Mouse (Mus musculus): Measurements from ENCODE around the gene Phlda1. TPM values are rescaled to one million over a fixed set of nuclear protein-coding genes. Genes with fewer than 3 reads are reported as not detected.

Phlda1 gene
- polyA plus RNA-seq (2014; fragmentation: Nextera tagmentation; extraction: Ambion mirVana) = 15.8 and 16.1 TPM in 2 replicates

GRCm38 (mm10) chr10:111506101-111506925 is at the start of gene Phlda1:
TSS of gene Phlda1 (plus strand) at chr10:111506286.
- Histone ChIP-seq H3K27ac (ENCODE audit: low read depth, low read length) (peak within 1 kb of the TSS; percentile 79), H3K4me1 (replicated peaks; ENCODE audit: control insufficient read depth, insufficient read depth, low read length) (peaks cover 6% of the 10 kb centered on the region), H3K36me3 (ENCODE audit: control insufficient read depth, insufficient read depth, low read length) (no peaks in the 10 kb centered on the region), H3K9ac (ENCODE audit: low read depth, low read length) (peak within 1 kb of the TSS; percentile 70), H3K4me2 (peak within 1 kb of the TSS; percentile 94), H3K27me3 (replicated peaks; ENCODE audit: control insufficient read depth, insufficient read depth, low read length) (no peaks in the 10 kb centered on the region), H3K4me3 (ENCODE audit: low read depth, low read length) (peak within 1 kb of the TSS; percentile 75), H3K9me3 (ENCODE audit: control insufficient read depth, low read length) (no peaks in the 10 kb centered on the region)
- ATAC-seq (replicated peaks; ENCODE audit: low FRiP score) = peak; percentile 89
- peak; percentile 96 for DNase-seq (ENCODE audit: low spot score)
- under 1% methylated on average over 83 of the region's 94 CpGs for WGBS

GRCm38 (mm10) chr10:111458088-111458487 is 48.0 kb upstream of the Phlda1 start:
- H3K27ac ChIP-seq (ENCODE audit: low read depth, low read length) = no peak overlapping the region
- no peak overlapping the region for H3K9ac ChIP-seq (ENCODE audit: low read depth, low read length)
- 75% methylated on average over 7 of the region's 7 CpGs for WGBS
- ATAC-seq (replicated peaks; ENCODE audit: low FRiP score) (no peak), DNase-seq (ENCODE audit: low spot score) (no peak)
- no peaks in the 10 kb centered on the region for H3K36me3 ChIP-seq (ENCODE audit: control insufficient read depth, insufficient read depth, low read length)
- H3K4me2 ChIP-seq = no peak overlapping the region
- H3K27me3 ChIP-seq (replicated peaks; ENCODE audit: control insufficient read depth, insufficient read depth, low read length) = no peaks in the 10 kb centered on the region
- H3K9me3 ChIP-seq (ENCODE audit: control insufficient read depth, low read length) = no peaks in the 10 kb centered on the region
- no peak overlapping the region for H3K4me3 ChIP-seq (ENCODE audit: low read depth, low read length)
- H3K4me1 ChIP-seq (replicated peaks; ENCODE audit: control insufficient read depth, insufficient read depth, low read length) = no peaks in the 10 kb centered on the region

- Histone ChIP-seq H3K27ac (ENCODE audit: low read depth, low read length) (no peak overlapping the region), H3K4me3 (ENCODE audit: low read depth, low read length) (no peak overlapping the region), H3K9ac (ENCODE audit: low read depth, low read length) (no peak overlapping the region), H3K27me3 (replicated peaks; ENCODE audit: control insufficient read depth, insufficient read depth, low read length) (no peaks in the 10 kb centered on the region), H3K4me2 (no peak overlapping the region), H3K4me1 (replicated peaks; ENCODE audit: control insufficient read depth, insufficient read depth, low read length) (no peaks in the 10 kb centered on the region), H3K36me3 (ENCODE audit: control insufficient read depth, insufficient read depth, low read length) (no peaks in the 10 kb centered on the region), H3K9me3 (ENCODE audit: control insufficient read depth, low read length) (no peaks in the 10 kb centered on the region)
- WGBS = 84% methylated on average over 9 of the region's 9 CpGs
- DNase-seq (ENCODE audit: low spot score) (no peak), ATAC-seq (replicated peaks; ENCODE audit: low FRiP score) (no peak)
These were observed 47.0 kb upstream of the Phlda1 start for GRCm38 (mm10) chr10:111459040-111459439.

- H3K4me2 ChIP-seq = no peak overlapping the region
- WGBS = 90% methylated on average over 3 of the region's 3 CpGs
These were observed 46.2 kb upstream of the Phlda1 start for GRCm38 (mm10) chr10:111459874-111460273.

GRCm38 (mm10) chr10:111460381-111460780 is 45.7 kb upstream of the Phlda1 start:
- 38% methylated on average over 4 of the region's 4 CpGs for WGBS
- Histone ChIP-seq H3K4me2 (no peak overlapping the region), H3K36me3 (ENCODE audit: control insufficient read depth, insufficient read depth, low read length) (no peaks in the 10 kb centered on the region), H3K9ac (ENCODE audit: low read depth, low read length) (no peak overlapping the region), H3K9me3 (ENCODE audit: control insufficient read depth, low read length) (no peaks in the 10 kb centered on the region), H3K27me3 (replicated peaks; ENCODE audit: control insufficient read depth, insufficient read depth, low read length) (no peaks in the 10 kb centered on the region), H3K4me1 (replicated peaks; ENCODE audit: control insufficient read depth, insufficient read depth, low read length) (peaks cover 2% of the 10 kb centered on the region; the same call in 1 of the 2 replicates), H3K4me3 (ENCODE audit: low read depth, low read length) (no peak overlapping the region), H3K27ac (ENCODE audit: low read depth, low read length) (no peak overlapping the region)
- no peak for DNase-seq (ENCODE audit: low spot score)
- no peak for ATAC-seq (replicated peaks; ENCODE audit: low FRiP score)

More at GRCm38 (mm10) chr10:111459874-111460273, 46.2 kb upstream of the Phlda1 start:
- no peak overlapping the region for H3K4me3 ChIP-seq (ENCODE audit: low read depth, low read length)
- H3K27me3 ChIP-seq (replicated peaks; ENCODE audit: control insufficient read depth, insufficient read depth, low read length) = no peaks in the 10 kb centered on the region
- H3K9ac ChIP-seq (ENCODE audit: low read depth, low read length) = no peak overlapping the region
- H3K4me1 ChIP-seq (replicated peaks; ENCODE audit: control insufficient read depth, insufficient read depth, low read length) = no peaks in the 10 kb centered on the region
- no peaks in the 10 kb centered on the region for H3K9me3 ChIP-seq (ENCODE audit: control insufficient read depth, low read length)
- ATAC-seq (replicated peaks; ENCODE audit: low FRiP score) (no peak), DNase-seq (ENCODE audit: low spot score) (no peak)
- no peak overlapping the region for H3K27ac ChIP-seq (ENCODE audit: low read depth, low read length)
- H3K36me3 ChIP-seq (ENCODE audit: control insufficient read depth, insufficient read depth, low read length) = no peaks in the 10 kb centered on the region

- 70% methylated on average over 1 of the region's 1 CpGs for WGBS
- H3K27ac ChIP-seq (ENCODE audit: low read depth, low read length) = no peak overlapping the region
- no peak overlapping the region for H3K4me2 ChIP-seq
- H3K36me3 ChIP-seq (ENCODE audit: control insufficient read depth, insufficient read depth, low read length) = no peaks in the 10 kb centered on the region
- H3K4me3 ChIP-seq (ENCODE audit: low read depth, low read length) = no peak overlapping the region
- peaks cover 3% of the 10 kb centered on the region; the same call in 1 of the 2 replicates for H3K4me1 ChIP-seq (replicated peaks; ENCODE audit: control insufficient read depth, insufficient read depth, low read length)
- no peaks in the 10 kb centered on the region for H3K27me3 ChIP-seq (replicated peaks; ENCODE audit: control insufficient read depth, insufficient read depth, low read length)
- DNase-seq (ENCODE audit: low spot score) = no peak
- H3K9me3 ChIP-seq (ENCODE audit: control insufficient read depth, low read length) = no peaks in the 10 kb centered on the region
- ATAC-seq (replicated peaks; ENCODE audit: low FRiP score) = no peak
- H3K9ac ChIP-seq (ENCODE audit: low read depth, low read length) = no peak overlapping the region
These were observed 41.3 kb upstream of the Phlda1 start for GRCm38 (mm10) chr10:111464833-111465232.

- H3K27ac ChIP-seq (ENCODE audit: low read depth, low read length) = no peak overlapping the region
- no peaks in the 10 kb centered on the region for H3K9me3 ChIP-seq (ENCODE audit: control insufficient read depth, low read length)
- WGBS = 35% methylated on average over 2 of the region's 2 CpGs
- ATAC-seq (replicated peaks; ENCODE audit: low FRiP score) (peak; percentile 71), DNase-seq (ENCODE audit: low spot score) (no peak)
- no peak overlapping the region for H3K4me3 ChIP-seq (ENCODE audit: low read depth, low read length)
- no peak overlapping the region for H3K9ac ChIP-seq (ENCODE audit: low read depth, low read length)
- peaks cover 3% of the 10 kb centered on the region; the same call in 1 of the 2 replicates for H3K4me1 ChIP-seq (replicated peaks; ENCODE audit: control insufficient read depth, insufficient read depth, low read length)
- no peaks in the 10 kb centered on the region for H3K36me3 ChIP-seq (ENCODE audit: control insufficient read depth, insufficient read depth, low read length)
- H3K27me3 ChIP-seq (replicated peaks; ENCODE audit: control insufficient read depth, insufficient read depth, low read length) = no peaks in the 10 kb centered on the region
- 0 out of 2 replicates have a peak overlapping the region, but pooled peaks have one; percentile 22 for H3K4me2 ChIP-seq
These were observed 40.7 kb upstream of the Phlda1 start for GRCm38 (mm10) chr10:111465409-111465808.

GRCm38 (mm10) chr10:111471166-111471565 is 34.9 kb upstream of the Phlda1 start:
- peaks cover 3% of the 10 kb centered on the region; the same call in 1 of the 2 replicates for H3K36me3 ChIP-seq (ENCODE audit: control insufficient read depth, insufficient read depth, low read length)
- H3K9ac ChIP-seq (ENCODE audit: low read depth, low read length) = no peak overlapping the region
- no peak overlapping the region for H3K4me3 ChIP-seq (ENCODE audit: low read depth, low read length)
- H3K4me2 ChIP-seq = no peak overlapping the region
- H3K4me1 ChIP-seq (replicated peaks; ENCODE audit: control insufficient read depth, insufficient read depth, low read length) = peaks cover 17% of the 10 kb centered on the region
- H3K27ac ChIP-seq (ENCODE audit: low read depth, low read length) = no peak overlapping the region
- no peaks in the 10 kb centered on the region for H3K27me3 ChIP-seq (replicated peaks; ENCODE audit: control insufficient read depth, insufficient read depth, low read length)
- ATAC-seq (replicated peaks; ENCODE audit: low FRiP score) = no peak
- no peaks in the 10 kb centered on the region for H3K9me3 ChIP-seq (ENCODE audit: control insufficient read depth, low read length)
- no peak for DNase-seq (ENCODE audit: low spot score)
- 66% methylated on average over 9 of the region's 9 CpGs for WGBS

All from liver, embryonic 11.5 days (tissue).